Mouse (Mus musculus): ENCODE data around the gene Acsm2.

Gene Acsm2

DNA sequence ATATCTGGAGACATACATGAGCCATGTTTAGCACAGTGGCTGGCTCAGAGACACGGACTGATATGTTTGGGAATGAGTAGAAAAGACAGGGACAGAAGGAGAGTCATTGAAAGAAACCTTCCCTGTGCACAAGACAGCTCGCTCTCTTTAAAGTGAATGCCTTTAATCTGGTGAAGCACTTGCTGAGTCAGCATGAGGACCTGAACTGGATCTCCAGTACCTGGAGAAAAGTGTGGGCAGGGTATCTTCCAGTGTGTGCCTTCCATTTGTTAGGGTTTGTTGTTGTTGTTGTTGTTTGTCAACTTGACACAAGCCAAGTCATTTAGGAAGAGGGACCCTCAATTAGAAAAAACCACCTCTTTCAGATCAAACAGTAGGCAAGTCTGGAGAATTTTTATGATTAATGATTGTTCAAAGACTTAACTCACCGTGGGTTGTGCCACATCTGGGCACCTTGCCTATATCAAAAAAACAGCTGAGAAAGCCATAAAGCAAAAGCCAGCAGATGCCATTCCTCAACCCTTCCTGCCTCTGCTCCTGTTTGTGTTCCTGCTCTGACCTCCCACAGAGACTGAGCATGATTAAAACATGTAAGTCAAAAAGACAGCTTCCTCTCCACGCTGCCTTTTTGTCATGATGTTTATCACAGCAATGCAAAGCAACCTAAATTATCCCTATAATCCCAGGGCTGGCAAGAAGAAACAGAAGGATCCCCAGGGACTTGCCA lies 64.2 kb downstream of the Acsm2 start:
- ChIA-PET POLR2A (no interaction called here), CTCF (no interaction called here)

DNA sequence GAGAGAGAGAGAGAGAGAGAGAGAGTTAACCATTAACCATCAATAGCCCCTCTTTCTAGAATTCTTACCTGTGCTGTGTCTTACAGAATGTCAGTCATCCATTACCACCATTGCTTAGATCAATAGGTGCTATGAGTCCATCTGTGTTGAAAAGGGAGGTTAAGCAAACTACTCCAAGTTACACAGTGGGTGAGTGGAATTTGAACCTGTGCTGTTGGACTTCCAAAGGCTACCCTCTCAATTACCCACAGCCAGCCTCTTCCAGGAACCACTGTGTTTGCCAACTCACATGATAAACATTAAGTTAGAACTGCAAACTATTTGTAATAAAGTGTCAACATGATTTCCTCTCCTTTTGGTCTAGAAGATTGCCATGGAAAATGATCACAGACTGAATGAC lies 66.0 kb downstream of the Acsm2 start:
- CTCF ChIA-PET, result interaction anchor here in 1 of 4 experiments (0.6 kb wide), 1 partner anchor 48 kb away, joined by 3 read pairs; no protein-coding TSS in a partner anchor

DNA sequence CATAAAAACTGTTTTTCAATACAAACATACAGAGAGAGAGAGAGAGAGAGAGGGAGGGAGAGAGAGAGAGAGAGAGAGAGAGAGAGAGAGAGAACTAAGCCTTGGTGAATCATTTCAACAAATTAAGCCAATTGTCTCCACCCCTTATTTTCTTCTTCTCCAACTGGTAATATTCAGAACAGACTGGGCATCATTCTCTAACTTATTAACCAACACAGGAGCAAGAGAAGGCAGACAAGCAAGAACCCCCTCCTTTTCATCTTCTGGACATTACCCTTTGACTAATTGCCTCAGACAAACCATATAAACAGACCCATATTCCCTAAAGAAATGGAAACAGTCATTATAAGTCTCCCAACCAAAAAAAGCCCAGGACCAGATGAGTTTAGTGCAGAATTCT lies 84.6 kb downstream of the Acsm2 start:
- POLR2A ChIA-PET, result no interaction called here

More for the DNA sequence above, 66.0 kb downstream of the Acsm2 start:
- POLR2A ChIA-PET, result no interaction called here

DNA sequence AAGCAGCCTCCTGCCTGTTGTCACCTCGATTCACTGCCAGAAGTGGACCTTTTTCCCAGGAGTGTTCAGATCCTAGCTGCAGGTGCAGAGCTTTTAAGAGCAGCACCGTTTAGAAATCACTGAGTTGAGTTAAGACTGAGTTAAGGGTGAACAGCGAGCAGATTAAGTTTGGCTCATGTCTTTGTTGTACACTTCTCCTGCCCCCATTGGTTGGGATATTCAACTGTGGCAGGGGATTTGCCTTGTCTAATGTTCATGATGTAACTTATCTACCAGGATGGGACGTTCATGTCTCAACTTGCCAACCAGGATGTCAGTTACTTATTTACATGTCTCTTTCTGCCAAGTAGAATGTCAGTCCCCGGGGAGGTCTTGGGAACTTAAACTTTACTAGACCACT lies 88.2 kb downstream of the Acsm2 start:
- POLR2A ChIA-PET, result no interaction called here
- CTCF ChIA-PET, result no interaction called here

More for the DNA sequence above, 84.6 kb downstream of the Acsm2 start:
- CTCF ChIA-PET, result no interaction called here

Data from embryonic stem cell, embryonic (primary cell).